Mouse (Mus musculus): ENCODE measurements at regions not wholly inside any gene's neighbourhood (a gene's known extent, or its start where the extent isn't known, plus 50 kb on each side); places are given as distances from the start of the nearest gene placed in this dataset.

DNA sequence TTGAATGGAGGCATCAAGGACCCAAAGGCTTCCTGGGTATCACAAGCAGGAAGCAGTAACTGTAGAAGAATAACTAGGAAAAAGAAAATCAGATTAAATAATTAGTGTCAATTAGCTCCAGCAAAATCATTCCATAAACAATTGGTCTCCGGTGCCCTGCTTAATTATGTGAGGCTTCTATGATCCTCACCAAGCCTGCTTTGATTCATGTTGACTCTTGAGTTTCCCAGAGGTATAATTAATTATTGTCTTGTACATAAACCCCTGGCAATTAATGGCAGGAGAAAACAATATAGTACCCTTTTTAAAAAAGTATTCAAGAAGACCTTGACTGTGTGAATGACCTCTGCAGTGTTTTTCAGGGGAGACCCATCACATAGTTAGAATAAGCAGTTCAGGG, 61.5 kb upstream of the Sp8 start:
- ATAC-seq (ENCODE audit: low read depth) (peak; percentile 37; the same call in 1 of the 2 replicates), DNase-seq (ENCODE audit: low spot score) (no peak)
- no peaks in the 10 kb centered on the region for H3K4me1 ChIP-seq (ENCODE audit: control insufficient read depth, insufficient read depth, low read length)
- H3K9me3 ChIP-seq (ENCODE audit: control insufficient read depth, low read length) = no peaks in the 10 kb centered on the region
- H3K36me3 ChIP-seq (ENCODE audit: control insufficient read depth, insufficient read depth, low read length) = no peaks in the 10 kb centered on the region
- H3K27me3 ChIP-seq (replicated peaks; ENCODE audit: control insufficient read depth, insufficient read depth, low read length) = no peaks in the 10 kb centered on the region
- no peak overlapping the region for H3K9ac ChIP-seq (ENCODE audit: low read depth, low read length)
- no peak overlapping the region for H3K27ac ChIP-seq (replicated peaks; ENCODE audit: low read depth, low read length)
- WGBS = 62% methylated on average over 1 of the region's 1 CpGs
- H3K4me2 ChIP-seq (ENCODE audit: low read depth, low read length) = no peak overlapping the region
- no peak overlapping the region for H3K4me3 ChIP-seq (ENCODE audit: low read depth, low read length)

DNA sequence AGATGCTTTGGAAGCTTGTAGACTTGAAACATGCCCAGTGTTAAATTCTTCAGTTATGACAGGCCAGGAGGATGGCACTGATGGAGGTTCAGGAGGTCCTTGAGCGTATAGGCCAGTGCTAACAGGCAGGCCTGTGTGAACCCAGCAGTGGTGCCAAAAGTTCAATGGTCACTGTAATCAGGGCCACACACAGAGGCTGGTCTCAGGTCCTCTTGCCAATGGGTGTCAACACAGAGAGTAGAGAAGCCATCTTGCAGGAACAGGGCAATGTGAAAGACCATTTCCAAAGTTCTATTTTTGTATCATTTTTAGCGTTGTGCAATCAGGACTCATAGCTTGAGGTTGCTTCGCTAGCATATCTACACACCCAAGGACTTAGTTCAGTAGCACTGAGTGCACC, 64.2 kb upstream of the Sp8 start:
- no peak overlapping the region for H3K27ac ChIP-seq (replicated peaks; ENCODE audit: low read depth, low read length)
- DNase-seq (ENCODE audit: low spot score) (no peak), ATAC-seq (ENCODE audit: low read depth) (no peak)
- H3K9ac ChIP-seq (ENCODE audit: low read depth, low read length) = no peak overlapping the region
- no peak overlapping the region for H3K4me2 ChIP-seq (ENCODE audit: low read depth, low read length)
- no peak overlapping the region for H3K4me3 ChIP-seq (ENCODE audit: low read depth, low read length)
- H3K4me1 ChIP-seq (ENCODE audit: control insufficient read depth, insufficient read depth, low read length) = no peaks in the 10 kb centered on the region
- no peaks in the 10 kb centered on the region for H3K36me3 ChIP-seq (ENCODE audit: control insufficient read depth, insufficient read depth, low read length)
- H3K27me3 ChIP-seq (replicated peaks; ENCODE audit: control insufficient read depth, insufficient read depth, low read length) = no peaks in the 10 kb centered on the region
- no peaks in the 10 kb centered on the region for H3K9me3 ChIP-seq (ENCODE audit: control insufficient read depth, low read length)
- 92% methylated on average over 3 of the region's 3 CpGs for WGBS

DNA sequence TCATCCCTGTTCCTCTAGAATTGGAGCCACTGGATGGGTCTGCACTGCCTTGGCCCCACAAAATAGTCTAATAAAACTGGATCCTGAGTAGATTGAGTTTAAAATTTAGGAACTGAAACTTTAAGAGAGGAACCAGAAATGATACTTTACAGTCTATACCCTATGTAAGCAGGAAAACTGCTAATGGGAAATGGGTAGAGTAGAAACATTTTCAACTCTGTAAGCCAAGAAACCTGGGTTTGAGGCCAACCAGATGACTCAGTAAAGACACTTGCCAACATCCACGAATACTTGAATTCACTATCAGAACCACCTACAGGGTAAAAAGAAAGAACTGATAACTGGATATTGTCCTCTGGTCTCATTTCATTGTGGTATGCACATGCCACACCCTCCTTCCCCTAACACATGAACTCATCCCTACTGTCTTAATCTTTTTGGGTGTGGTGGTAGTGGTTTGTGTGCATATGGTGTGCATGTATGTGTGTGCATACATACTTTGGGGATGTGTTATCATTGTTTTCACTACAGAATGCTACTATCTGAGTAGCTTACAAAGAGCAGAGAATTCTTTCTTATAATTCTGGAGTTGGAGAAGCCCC, 70.6 kb upstream of the Sp8 start:
- DNase-seq (ENCODE audit: low spot score) (no peak), ATAC-seq (ENCODE audit: low read depth) (no peak)
- Histone ChIP-seq H3K4me2 (ENCODE audit: low read depth, low read length) (no peak overlapping the region), H3K27ac (replicated peaks; ENCODE audit: low read depth, low read length) (no peak overlapping the region), H3K36me3 (ENCODE audit: control insufficient read depth, insufficient read depth, low read length) (no peaks in the 10 kb centered on the region), H3K4me1 (ENCODE audit: control insufficient read depth, insufficient read depth, low read length) (no peaks in the 10 kb centered on the region), H3K4me3 (ENCODE audit: low read depth, low read length) (no peak overlapping the region), H3K9ac (ENCODE audit: low read depth, low read length) (no peak overlapping the region), H3K9me3 (ENCODE audit: control insufficient read depth, low read length) (no peaks in the 10 kb centered on the region), H3K27me3 (replicated peaks; ENCODE audit: control insufficient read depth, insufficient read depth, low read length) (no peaks in the 10 kb centered on the region)
- 71% methylated on average over 1 of the region's 1 CpGs for WGBS

DNA sequence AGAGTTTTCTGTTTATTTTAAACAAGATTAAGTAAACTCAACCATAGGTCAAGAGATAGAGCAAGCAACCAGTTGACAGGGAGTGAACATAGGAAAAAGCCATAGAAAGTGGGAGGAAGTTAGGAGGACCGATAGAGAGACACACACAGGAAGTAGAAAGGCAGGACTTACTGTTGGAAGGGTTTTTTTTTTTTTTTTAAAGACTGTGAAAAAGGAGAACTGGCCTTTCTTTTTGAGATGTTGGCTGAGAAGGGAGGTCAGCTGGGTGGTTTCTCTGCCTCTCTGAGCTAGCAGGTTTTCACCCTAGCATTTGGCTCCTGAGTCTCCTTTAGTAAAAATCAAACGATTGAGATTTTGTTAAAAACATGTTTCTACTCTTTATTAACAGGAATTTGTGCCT, 73.3 kb upstream of the Sp8 start:
- Histone ChIP-seq H3K27me3 (replicated peaks; ENCODE audit: control insufficient read depth, insufficient read depth, low read length) (no peaks in the 10 kb centered on the region), H3K4me2 (ENCODE audit: low read depth, low read length) (no peak overlapping the region), H3K36me3 (ENCODE audit: control insufficient read depth, insufficient read depth, low read length) (no peaks in the 10 kb centered on the region), H3K4me3 (ENCODE audit: low read depth, low read length) (no peak overlapping the region), H3K27ac (replicated peaks; ENCODE audit: low read depth, low read length) (no peak overlapping the region), H3K9me3 (ENCODE audit: control insufficient read depth, low read length) (no peaks in the 10 kb centered on the region), H3K4me1 (ENCODE audit: control insufficient read depth, insufficient read depth, low read length) (no peaks in the 10 kb centered on the region), H3K9ac (ENCODE audit: low read depth, low read length) (no peak overlapping the region)
- 75% methylated on average over 2 of the region's 2 CpGs for WGBS
- DNase-seq (ENCODE audit: low spot score) (no peak), ATAC-seq (ENCODE audit: low read depth) (no peak)

DNA sequence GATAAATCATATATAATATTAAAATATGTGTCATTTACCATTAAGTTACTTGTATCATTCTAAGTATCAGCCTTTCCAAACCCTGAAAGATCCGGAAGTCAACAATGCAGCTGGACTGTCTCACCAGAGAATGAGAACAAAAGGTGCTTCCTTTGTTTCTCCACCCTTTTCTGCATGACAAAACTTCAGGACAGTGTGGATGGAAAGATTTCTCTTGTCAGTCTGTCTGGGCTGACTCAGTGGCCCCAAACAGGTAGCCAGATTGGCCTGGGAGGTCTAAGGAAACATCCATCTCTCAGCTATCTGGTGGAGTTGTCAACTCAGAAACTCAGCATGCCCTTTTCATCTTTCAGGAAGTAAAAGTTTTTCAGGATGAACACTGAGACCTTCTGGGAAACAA, 79.7 kb upstream of the Sp8 start:
- 75% methylated on average over 1 of the region's 1 CpGs for WGBS
- DNase-seq (ENCODE audit: low spot score) (no peak), ATAC-seq (ENCODE audit: low read depth) (no peak)
- Histone ChIP-seq H3K4me1 (ENCODE audit: control insufficient read depth, insufficient read depth, low read length) (no peaks in the 10 kb centered on the region), H3K4me3 (ENCODE audit: low read depth, low read length) (no peak overlapping the region), H3K36me3 (ENCODE audit: control insufficient read depth, insufficient read depth, low read length) (no peaks in the 10 kb centered on the region), H3K27ac (replicated peaks; ENCODE audit: low read depth, low read length) (no peak overlapping the region), H3K9me3 (ENCODE audit: control insufficient read depth, low read length) (no peaks in the 10 kb centered on the region), H3K27me3 (replicated peaks; ENCODE audit: control insufficient read depth, insufficient read depth, low read length) (no peaks in the 10 kb centered on the region), H3K9ac (ENCODE audit: low read depth, low read length) (no peak overlapping the region), H3K4me2 (ENCODE audit: low read depth, low read length) (no peak overlapping the region)

DNA sequence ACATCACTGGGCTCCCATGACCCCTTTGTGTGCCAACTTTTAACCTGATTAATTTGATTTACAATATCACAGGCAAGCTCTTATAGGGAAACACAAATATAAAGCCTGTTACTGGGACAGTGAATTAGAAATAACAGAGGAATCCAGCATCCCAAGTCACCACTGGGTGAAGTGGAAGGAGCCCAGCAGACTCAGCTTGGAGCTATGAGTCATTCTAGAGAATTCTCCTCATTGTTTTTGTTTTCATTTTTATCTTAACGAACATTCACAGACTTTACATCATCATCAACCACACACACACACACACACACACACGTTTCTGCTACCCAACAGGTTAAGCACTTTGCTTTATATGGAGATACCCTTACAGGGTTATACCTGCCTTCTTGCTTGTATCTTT, 92.1 kb upstream of the Sp8 start:
- no peak for ATAC-seq (ENCODE audit: low read depth)
- 58% methylated on average over 2 of the region's 2 CpGs for WGBS
- no peaks in the 10 kb centered on the region for H3K4me1 ChIP-seq (ENCODE audit: control insufficient read depth, insufficient read depth, low read length)
- H3K4me2 ChIP-seq (ENCODE audit: low read depth, low read length) = no peak overlapping the region
- H3K27me3 ChIP-seq (replicated peaks; ENCODE audit: control insufficient read depth, insufficient read depth, low read length) = no peaks in the 10 kb centered on the region
- no peak overlapping the region for H3K9ac ChIP-seq (ENCODE audit: low read depth, low read length)
- no peaks in the 10 kb centered on the region for H3K9me3 ChIP-seq (ENCODE audit: control insufficient read depth, low read length)
- H3K4me3 ChIP-seq (ENCODE audit: low read depth, low read length) = no peak overlapping the region
- H3K36me3 ChIP-seq (ENCODE audit: control insufficient read depth, insufficient read depth, low read length) = no peaks in the 10 kb centered on the region
- H3K27ac ChIP-seq (replicated peaks; ENCODE audit: low read depth, low read length) = no peak overlapping the region
- DNase-seq (ENCODE audit: low spot score) = no peak

DNA sequence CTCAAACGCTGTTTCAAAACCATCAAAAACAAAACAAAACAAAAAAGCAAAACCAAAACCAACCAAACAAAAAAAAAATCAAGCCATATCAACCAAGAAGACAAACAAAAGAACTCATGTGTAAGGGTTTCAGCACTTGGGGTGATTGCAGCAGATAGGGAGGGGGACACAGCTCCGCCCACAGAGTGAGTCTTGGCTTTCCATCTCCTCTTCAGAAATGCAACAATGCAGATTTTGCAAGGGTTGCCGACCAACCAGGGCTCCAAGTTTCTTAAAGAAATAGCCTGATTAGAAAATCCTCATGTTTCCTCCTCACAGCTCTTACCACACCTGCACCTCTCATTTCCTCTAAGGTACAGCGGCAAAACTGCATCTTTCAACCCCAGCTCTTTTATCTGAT, 107.0 kb upstream of the Sp8 start:
- H3K36me3 ChIP-seq (ENCODE audit: control insufficient read depth, insufficient read depth, low read length) = no peaks in the 10 kb centered on the region
- ATAC-seq (ENCODE audit: low read depth) (no peak), DNase-seq (ENCODE audit: low spot score) (no peak)
- no peak overlapping the region for H3K4me2 ChIP-seq (ENCODE audit: low read depth, low read length)
- H3K4me3 ChIP-seq (ENCODE audit: low read depth, low read length) = no peak overlapping the region
- 68% methylated on average over 4 of the region's 4 CpGs for WGBS
- no peaks in the 10 kb centered on the region for H3K4me1 ChIP-seq (ENCODE audit: control insufficient read depth, insufficient read depth, low read length)
- H3K9ac ChIP-seq (ENCODE audit: low read depth, low read length) = no peak overlapping the region
- no peaks in the 10 kb centered on the region for H3K9me3 ChIP-seq (ENCODE audit: control insufficient read depth, low read length)
- no peaks in the 10 kb centered on the region for H3K27me3 ChIP-seq (replicated peaks; ENCODE audit: control insufficient read depth, insufficient read depth, low read length)
- no peak overlapping the region for H3K27ac ChIP-seq (replicated peaks; ENCODE audit: low read depth, low read length)

DNA sequence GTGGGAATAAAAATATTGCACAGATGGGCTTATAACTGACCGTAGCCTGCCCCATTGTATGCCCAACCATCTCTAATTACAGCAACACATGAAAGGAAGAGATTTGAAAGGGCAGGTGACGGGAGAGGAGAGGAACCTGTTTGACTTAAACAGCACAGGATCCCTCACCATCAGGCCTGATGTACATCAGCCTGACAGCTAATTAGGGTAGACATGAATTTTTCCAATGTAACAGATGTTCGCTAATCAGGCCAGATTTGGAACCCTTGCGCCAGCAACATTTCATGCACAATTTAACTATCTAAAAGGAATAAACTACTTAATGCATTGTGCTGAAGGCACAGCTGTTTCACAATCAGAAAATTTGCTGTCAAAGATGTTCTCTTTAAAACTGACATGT, 120.2 kb upstream of the Sp8 start:
- Histone ChIP-seq H3K27me3 (replicated peaks; ENCODE audit: control insufficient read depth, insufficient read depth, low read length) (no peaks in the 10 kb centered on the region), H3K4me3 (ENCODE audit: low read depth, low read length) (no peak overlapping the region), H3K4me2 (ENCODE audit: low read depth, low read length) (no peak overlapping the region), H3K9ac (ENCODE audit: low read depth, low read length) (no peak overlapping the region), H3K27ac (replicated peaks; ENCODE audit: low read depth, low read length) (no peak overlapping the region), H3K36me3 (ENCODE audit: control insufficient read depth, insufficient read depth, low read length) (no peaks in the 10 kb centered on the region), H3K9me3 (ENCODE audit: control insufficient read depth, low read length) (no peaks in the 10 kb centered on the region), H3K4me1 (ENCODE audit: control insufficient read depth, insufficient read depth, low read length) (no peaks in the 10 kb centered on the region)
- 54% methylated on average over 4 of the region's 4 CpGs for WGBS
- ATAC-seq (ENCODE audit: low read depth) (peak; percentile 79), DNase-seq (ENCODE audit: low spot score) (peak; percentile 44)

DNA sequence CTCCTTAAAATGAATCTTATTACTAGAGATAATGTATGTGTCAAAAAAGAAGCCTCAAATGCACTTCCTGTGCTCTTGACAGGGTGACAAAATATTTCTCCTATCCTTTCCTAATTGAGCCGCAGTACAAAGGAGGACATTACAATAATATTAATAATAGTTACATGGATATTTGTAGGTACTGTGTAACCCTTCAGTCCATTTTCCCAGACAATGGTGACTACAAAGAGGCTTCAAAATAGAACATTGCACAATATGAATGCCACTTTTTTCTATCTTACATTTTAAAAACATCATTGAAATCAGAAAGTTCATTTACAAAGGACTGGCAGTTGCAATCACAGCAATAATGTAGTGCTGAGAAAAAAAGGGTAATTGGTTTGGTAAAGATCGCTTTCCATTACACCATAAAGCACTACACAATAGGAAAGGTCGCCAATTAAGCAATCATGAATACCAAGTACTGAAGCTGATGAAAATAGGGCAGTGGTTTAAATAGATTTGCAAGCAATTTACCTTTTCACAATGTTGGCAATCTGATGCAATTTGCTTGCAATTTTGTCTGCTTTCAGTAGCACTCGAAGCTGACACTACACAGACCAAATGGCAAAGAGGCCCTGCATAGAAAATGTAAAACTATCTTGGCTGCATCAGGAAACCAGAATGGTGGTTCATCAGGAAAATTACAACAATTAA, 126.1 kb upstream of the Sp8 start:
- Histone ChIP-seq H3K36me3 (ENCODE audit: control insufficient read depth, insufficient read depth, low read length) (no peaks in the 10 kb centered on the region), H3K27ac (replicated peaks; ENCODE audit: low read depth, low read length) (no peak overlapping the region), H3K4me3 (ENCODE audit: low read depth, low read length) (no peak overlapping the region), H3K9me3 (ENCODE audit: control insufficient read depth, low read length) (no peaks in the 10 kb centered on the region), H3K27me3 (replicated peaks; ENCODE audit: control insufficient read depth, insufficient read depth, low read length) (no peaks in the 10 kb centered on the region), H3K4me2 (ENCODE audit: low read depth, low read length) (no peak overlapping the region), H3K9ac (ENCODE audit: low read depth, low read length) (no peak overlapping the region), H3K4me1 (ENCODE audit: control insufficient read depth, insufficient read depth, low read length) (no peaks in the 10 kb centered on the region)
- peak; percentile 19 for DNase-seq (ENCODE audit: low spot score)
- 67% methylated on average over 4 of the region's 4 CpGs for WGBS
- ATAC-seq (ENCODE audit: low read depth) = no peak

Data from embryonic facial prominence, embryonic 14.5 days (tissue).